Mouse (Mus musculus) bone marrow macrophage, adult 2 months (primary cell): Measurements from ENCODE around the gene Kcnq5. TPM values are rescaled to one million over a fixed set of nuclear protein-coding genes. Genes with fewer than 3 reads are reported as not detected.

ENCODE experiments used
- H3K27ac ChIP-seq: 2 replicates; pipeline ENCODE4 v1.5.1; 2012; ENCODE audit warnings: low read depth, low read length; ENCODE audit not compliant: insufficient read depth
- H3K4me1 ChIP-seq: 2 replicates; pipeline ENCODE4 v1.6.1; 2012; ENCODE audit warnings: low read length; ENCODE audit not compliant: control insufficient read depth, insufficient read depth
- H3K4me3 ChIP-seq: 2 replicates; pipeline ENCODE4 v1.5.1; 2012; ENCODE audit warnings: mild to moderate bottlenecking, low read length, moderate library complexity; ENCODE audit not compliant: insufficient read depth
- CTCF ChIP-seq: IDR thresholded peaks from 2 replicates; pipeline ENCODE4 v1.5.1; 2012; ENCODE audit warnings: low read depth, mild to moderate bottlenecking, low read length, moderate library complexity
- POLR2A ChIP-seq: IDR thresholded peaks from 2 replicates; pipeline ENCODE4 v1.6.1; 2012; ENCODE audit warnings: mild to moderate bottlenecking, low read depth, low read length, borderline replicate concordance
- polyA plus RNA-seq: library from polyadenylated mRNA; stranded (reverse); fragments of >200 nt; gene quantifications from 2 replicates; pipeline ENCODE4 v1.2.4, GENCODE M21; 2012; ENCODE audit not compliant: missing spikeins, insufficient read depth, insufficient read length

Gene Kcnq5
- polyA plus RNA-seq, 1 experiment: not detected

- no peak overlapping the region for H3K4me3 ChIP-seq
- no peak overlapping the region for H3K27ac ChIP-seq
- TF ChIP-seq POLR2A (no peak), CTCF (no peak)
- no peaks in the 10 kb centered on the region for H3K4me1 ChIP-seq
Measured at GRCm38 (mm10) chr1:21499815-21500534, 461.8 kb downstream of the Kcnq5 start.

GRCm38 (mm10) chr1:21496307-21496706 is 465.4 kb downstream of the Kcnq5 start:
- H3K27ac ChIP-seq: no peak overlapping the region
- no peaks in the 10 kb centered on the region for H3K4me1 ChIP-seq
- TF ChIP-seq POLR2A: no peak
- no peak for TF ChIP-seq CTCF
- no peak overlapping the region for H3K4me3 ChIP-seq

DNA sequence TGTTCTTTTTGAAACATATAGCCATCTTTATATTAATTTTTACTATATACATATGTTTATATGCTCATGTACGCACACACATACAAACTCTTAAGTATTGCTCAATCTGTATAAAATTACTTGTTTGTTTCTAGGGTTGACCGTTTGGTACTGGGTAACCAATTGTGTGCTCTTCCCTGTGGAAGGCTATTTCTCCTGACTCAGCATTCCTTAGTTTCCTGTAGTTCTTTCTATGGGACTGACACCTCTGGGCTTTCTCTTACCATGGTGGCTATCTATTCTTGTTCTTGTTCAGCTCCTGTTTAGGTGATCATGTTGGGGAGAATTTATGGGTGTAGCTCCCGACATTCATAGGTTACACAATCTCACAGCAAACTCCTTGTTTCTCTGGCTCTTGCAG is 473.1 kb downstream of the Kcnq5 start:
- no peak overlapping the region for H3K4me3 ChIP-seq
- H3K27ac ChIP-seq: no peak overlapping the region
- TF ChIP-seq CTCF: no peak
- TF ChIP-seq POLR2A: no peak
- no peaks in the 10 kb centered on the region for H3K4me1 ChIP-seq

DNA sequence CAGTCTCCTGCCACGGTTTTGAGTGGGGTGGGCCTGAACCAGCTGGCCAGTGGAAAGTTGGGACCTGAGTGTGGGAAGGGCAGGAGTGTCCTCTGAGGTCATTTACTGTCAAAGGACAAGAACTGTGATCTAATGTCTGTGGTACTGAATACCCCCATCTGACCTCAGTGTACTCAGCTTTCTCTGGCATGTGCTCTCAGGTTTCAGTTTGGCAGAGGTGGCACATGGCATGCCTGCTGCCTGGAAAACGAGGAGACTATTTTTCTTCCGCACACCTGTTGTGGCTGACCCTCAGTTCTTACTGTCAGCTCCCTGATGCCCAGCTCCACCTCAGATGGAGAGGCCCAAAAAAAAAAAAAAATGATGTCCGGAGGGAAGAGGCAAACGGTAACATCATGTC is 475.5 kb downstream of the Kcnq5 start:
- H3K27ac ChIP-seq: no peak overlapping the region
- no peak overlapping the region for H3K4me3 ChIP-seq
- no peak for TF ChIP-seq POLR2A
- TF ChIP-seq CTCF: no peak
- H3K4me1 ChIP-seq: no peaks in the 10 kb centered on the region

GRCm38 (mm10) chr1:21469311-21469710 is 492.4 kb downstream of the Kcnq5 start:
- Histone ChIP-seq H3K4me1 (no peaks in the 10 kb centered on the region), H3K4me3 (no peak overlapping the region), H3K27ac (no peak overlapping the region)
- TF ChIP-seq POLR2A: no peak

GRCm38 (mm10) chr1:21466431-21466830 is 495.3 kb downstream of the Kcnq5 start:
- Histone ChIP-seq H3K4me3 (no peak overlapping the region), H3K27ac (no peak overlapping the region), H3K4me1 (no peaks in the 10 kb centered on the region)
- TF ChIP-seq CTCF: no peak
- TF ChIP-seq POLR2A: no peak

GRCm38 (mm10) chr1:21460941-21461689 is 500.6 kb downstream of the Kcnq5 start:
- peak; percentile 75; the same call in 1 of the 2 replicates for TF ChIP-seq CTCF
- no peak for TF ChIP-seq POLR2A
- Histone ChIP-seq H3K4me1 (no peaks in the 10 kb centered on the region), H3K27ac (no peak overlapping the region), H3K4me3 (no peak overlapping the region)

DNA sequence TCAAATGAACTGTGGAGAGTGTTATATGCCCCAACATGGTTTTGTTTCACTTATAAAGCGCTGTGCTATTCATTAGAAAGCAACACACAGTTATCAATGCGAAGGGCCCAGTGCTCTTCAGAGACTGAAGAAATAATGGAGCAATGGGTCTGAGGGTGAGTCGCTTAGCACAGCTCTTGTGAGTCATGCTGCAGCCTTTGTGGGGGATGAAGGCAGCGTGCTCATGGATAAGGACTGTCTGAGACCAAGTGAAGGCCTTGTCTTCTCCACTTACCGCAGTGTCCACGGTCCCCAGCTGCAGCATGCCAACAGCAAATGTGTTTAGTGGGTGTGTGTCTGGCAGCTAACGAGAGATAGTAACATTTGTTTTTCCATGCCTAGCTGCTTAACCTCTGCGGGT is 503.2 kb downstream of the Kcnq5 start:
- Histone ChIP-seq H3K4me3 (no peak overlapping the region), H3K4me1 (no peaks in the 10 kb centered on the region), H3K27ac (no peak overlapping the region)
- TF ChIP-seq POLR2A (no peak), CTCF (no peak)

GRCm38 (mm10) chr1:21455971-21456370 is 505.8 kb downstream of the Kcnq5 start:
- no peak overlapping the region for H3K4me3 ChIP-seq
- no peak for TF ChIP-seq POLR2A
- no peak for TF ChIP-seq CTCF

GRCm38 (mm10) chr1:21448227-21448626 is 513.5 kb downstream of the Kcnq5 start:
- Histone ChIP-seq H3K27ac (no peak overlapping the region), H3K4me3 (no peak overlapping the region), H3K4me1 (no peaks in the 10 kb centered on the region)
- TF ChIP-seq CTCF (no peak), POLR2A (no peak)

More at GRCm38 (mm10) chr1:21455971-21456370, 505.8 kb downstream of the Kcnq5 start:
- Histone ChIP-seq H3K4me1 (no peaks in the 10 kb centered on the region), H3K27ac (no peak overlapping the region)
